Mouse (Mus musculus) G1E (cell line): ENCODE results near the gene Slc16a12. TPM values are rescaled to one million over a fixed set of nuclear protein-coding genes. Genes with fewer than 3 reads are reported as not detected.

ENCODE experiments used
- ATAC-seq: 2 replicates; pipeline ENCODE4 v1.8.0; 2016; ENCODE audit warnings: mild to moderate bottlenecking; ENCODE audit not compliant: insufficient number of reproducible peaks, poor library complexity, low FRiP score, severe bottlenecking; ENCODE audit errors: extremely low read depth
- DNase-seq: peaks from one replicate; pipeline ENCODE4 v3.0.0; 2012; ENCODE audit warnings: low spot score
- H3K27me3 ChIP-seq: 2 replicates; pipeline ENCODE4 v1.6.1; 2012; ENCODE audit warnings: mild to moderate bottlenecking, low read length, inconsistent platforms; ENCODE audit not compliant: insufficient read depth
- H3K36me3 ChIP-seq: replicated peaks from 2 replicates; pipeline ENCODE3; 2012; ENCODE audit warnings: mild to moderate bottlenecking, inconsistent platforms
- H3K4me1 ChIP-seq: 2 replicates; pipeline ENCODE4 v1.6.1; 2012; ENCODE audit warnings: low read depth, low read length, inconsistent platforms, mixed read lengths; ENCODE audit not compliant: insufficient read depth
- H3K4me3 ChIP-seq: 2 replicates; pipeline ENCODE4 v1.5.1; 2012; ENCODE audit warnings: low read depth, mild to moderate bottlenecking, inconsistent platforms, low read length, moderate library complexity, mixed read lengths
- H3K9me3 ChIP-seq: replicated peaks from 2 replicates; pipeline ENCODE4 v1.6.1; 2012; ENCODE audit warnings: inconsistent platforms
- CTCF ChIP-seq: IDR thresholded peaks from 2 replicates; pipeline ENCODE4 v1.5.1; 2012; ENCODE audit warnings: low read depth, low read length, inconsistent platforms, mixed read lengths
- GATA1 ChIP-seq: IDR thresholded peaks from 2 replicates; pipeline ENCODE4 v1.6.1; 2012; ENCODE audit warnings: borderline replicate concordance, low read length, inconsistent platforms, mixed read lengths
- GATA2 ChIP-seq: IDR thresholded peaks from 2 replicates; pipeline ENCODE4 v1.6.1; 2012; ENCODE audit warnings: low read depth, low read length, inconsistent platforms, borderline replicate concordance
- POLR2AphosphoS5 ChIP-seq: IDR thresholded peaks from 2 replicates; pipeline ENCODE4 v1.6.1; 2012; ENCODE audit warnings: low read depth, low read length, inconsistent platforms; ENCODE audit not compliant: insufficient replicate concordance
- TAL1 ChIP-seq: conservative IDR thresholded peaks from 2 replicates; pipeline ENCODE4 v1.6.1; 2012; ENCODE audit warnings: low read depth, low read length, inconsistent platforms, mixed read lengths
- polyA plus RNA-seq: library from polyadenylated mRNA; stranded (reverse); fragments of >175 nt; gene quantifications from 2 replicates; pipeline ENCODE4 v1.2.3, GENCODE M21; 2012
- total RNA-seq, 2 experiments: library from RNA; stranded (forward) in 1 of 2; stranded (reverse) in 1 of 2; fragments of 200-1000 nt in 1 of 2; fragments of >200 nt in 1 of 2; fragmentation: Nextera tagmentation in 1 of 2; gene quantifications; 2 replicates each; pipeline ENCODE4 v1.2.3; 2014 to 2017

The Slc16a12 gene
- total and polyA plus RNA-seq, 3 experiments: 0.11 TPM; not detected in 2

DNA sequence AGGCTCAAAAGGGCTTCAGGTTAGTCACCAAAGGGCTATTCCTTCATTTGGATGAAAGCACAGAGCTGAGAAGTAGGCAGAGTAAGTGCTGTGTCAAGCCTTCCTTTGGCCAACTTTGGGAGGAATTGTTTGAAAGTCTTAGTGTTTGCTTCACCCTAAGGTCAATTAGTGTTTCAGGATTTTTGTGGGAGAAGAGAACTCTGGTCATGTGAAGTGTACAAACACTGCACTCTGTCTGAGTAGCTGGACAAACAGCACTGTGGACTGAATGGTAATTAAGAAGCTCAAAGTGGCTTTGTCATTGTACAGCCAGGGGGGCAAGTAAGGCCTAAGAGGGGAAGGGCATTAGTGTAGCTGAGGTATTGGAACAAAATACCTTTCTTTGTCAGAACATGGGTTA, 115.6 kb downstream of the Slc16a12 start:
- no peak for DNase-seq

GRCm38 (mm10) chr19:34627496-34627895, 119.6 kb downstream of the Slc16a12 start:
- DNase-seq (no peak), ATAC-seq (no peak)
- TF ChIP-seq CTCF: no peak
- TF ChIP-seq TAL1: no peak
- TF ChIP-seq GATA2: no peak
- TF ChIP-seq POLR2AphosphoS5: no peak
- TF ChIP-seq GATA1: no peak

More for the DNA sequence above, 115.6 kb downstream of the Slc16a12 start:
- Histone ChIP-seq H3K27me3 (no peaks in the 10 kb centered on the region), H3K4me1 (no peaks in the 10 kb centered on the region), H3K36me3 (no peaks in the 10 kb centered on the region), H3K4me3 (no peak overlapping the region), H3K9me3 (no peaks in the 10 kb centered on the region)
- no peak for ATAC-seq
- TF ChIP-seq TAL1: no peak
- TF ChIP-seq CTCF: no peak
- TF ChIP-seq POLR2AphosphoS5: no peak
- no peak for TF ChIP-seq GATA2
- no peak for TF ChIP-seq GATA1

DNA sequence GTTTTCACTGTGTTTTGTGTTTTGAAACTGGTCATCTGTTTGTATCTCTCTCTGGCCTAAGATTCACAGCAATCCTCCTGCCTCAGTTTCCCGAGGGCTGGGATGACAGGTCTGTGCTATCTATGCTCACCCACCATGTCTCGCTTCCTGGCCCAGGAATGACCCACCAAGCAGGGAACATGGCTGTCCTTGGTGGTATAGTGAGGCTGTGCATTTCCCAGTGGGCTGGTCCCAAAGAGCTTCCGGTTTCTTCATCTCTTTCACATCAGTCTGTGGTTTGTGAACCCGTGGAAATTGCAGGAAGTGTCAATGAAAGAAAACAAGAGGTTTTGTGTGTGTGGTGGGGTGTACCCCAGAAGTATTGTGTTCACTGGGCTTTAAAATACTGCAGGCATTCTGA, 122.4 kb downstream of the Slc16a12 start:
- ATAC-seq (no peak), DNase-seq (no peak)
- no peak for TF ChIP-seq GATA2
- TF ChIP-seq TAL1: no peak
- TF ChIP-seq CTCF: no peak
- no peak for TF ChIP-seq POLR2AphosphoS5
- no peaks in the 10 kb centered on the region for H3K9me3 ChIP-seq
- H3K4me3 ChIP-seq: no peak overlapping the region
- no peaks in the 10 kb centered on the region for H3K4me1 ChIP-seq
- H3K27me3 ChIP-seq: peaks cover 3% of the 10 kb centered on the region; the same call in 1 of the 2 replicates
- no peaks in the 10 kb centered on the region for H3K36me3 ChIP-seq

More at GRCm38 (mm10) chr19:34627496-34627895, 119.6 kb downstream of the Slc16a12 start:
- Histone ChIP-seq H3K9me3 (no peaks in the 10 kb centered on the region), H3K4me3 (no peak overlapping the region), H3K27me3 (peaks cover 2% of the 10 kb centered on the region; the same call in 1 of the 2 replicates), H3K4me1 (no peaks in the 10 kb centered on the region), H3K36me3 (no peaks in the 10 kb centered on the region)

GRCm38 (mm10) chr19:34623781-34624180, 123.3 kb downstream of the Slc16a12 start:
- Histone ChIP-seq H3K36me3 (no peaks in the 10 kb centered on the region), H3K4me3 (no peak overlapping the region), H3K27me3 (peaks cover 3% of the 10 kb centered on the region; the same call in 1 of the 2 replicates), H3K9me3 (no peaks in the 10 kb centered on the region), H3K4me1 (no peaks in the 10 kb centered on the region)
- ATAC-seq (no peak), DNase-seq (no peak)
- TF ChIP-seq GATA2 (no peak), CTCF (no peak), TAL1 (no peak), POLR2AphosphoS5 (no peak), GATA1 (no peak)

DNA sequence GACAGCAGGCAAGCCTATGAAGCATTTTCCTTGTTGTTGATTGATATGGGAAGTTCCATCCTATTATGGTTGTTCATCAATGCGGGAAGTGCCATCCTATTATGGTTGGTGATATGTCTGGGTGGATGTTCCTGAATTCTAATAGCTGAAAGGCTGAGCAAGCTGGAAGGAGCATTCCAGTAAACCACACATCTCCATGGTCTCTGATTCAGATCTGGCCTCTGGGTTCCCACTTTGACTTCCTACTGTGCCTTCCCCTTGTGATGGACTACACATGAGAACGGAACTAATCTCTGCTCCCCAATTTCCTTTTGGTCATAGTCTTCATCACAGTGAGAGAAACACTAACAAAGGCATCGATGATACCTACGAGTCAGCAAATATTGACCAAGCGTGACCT, 126.2 kb downstream of the Slc16a12 start:
- no peaks in the 10 kb centered on the region for H3K9me3 ChIP-seq
- H3K27me3 ChIP-seq: peaks cover 3% of the 10 kb centered on the region; the same call in 1 of the 2 replicates
- DNase-seq (no peak), ATAC-seq (no peak)
- no peaks in the 10 kb centered on the region for H3K4me1 ChIP-seq
- H3K36me3 ChIP-seq: no peaks in the 10 kb centered on the region
- TF ChIP-seq GATA2 (no peak), TAL1 (no peak), CTCF (no peak), GATA1 (no peak)
- no peak overlapping the region for H3K4me3 ChIP-seq

Other genes with a start within 250 kb of the Slc16a12 start
- gene Lipa, start 219.8 kb downstream of the Slc16a12 start, total RNA-seq (2014; fragmentation: Nextera tagmentation): not detected in 2 replicates
- 0.12 and 0.22 TPM in 2 replicates for gene Lipa, start 219.8 kb downstream of the Slc16a12 start, total RNA-seq (2017)
- gene Lipa, start 219.8 kb downstream of the Slc16a12 start, polyA plus RNA-seq: not detected in 2 replicates
- gene Ifit2, start 196.6 kb downstream of the Slc16a12 start, total RNA-seq (2014; fragmentation: Nextera tagmentation): 0.23 TPM in 1 of 2 replicates, not detected in the other
- 0.33 and 0.35 TPM in 2 replicates for gene Ifit2, start 196.6 kb downstream of the Slc16a12 start, total RNA-seq (2017)
- not detected in 2 replicates for gene Ifit2, start 196.6 kb downstream of the Slc16a12 start, polyA plus RNA-seq
- not detected in 2 replicates for gene Ifit3, start 163.8 kb downstream of the Slc16a12 start, total RNA-seq (2014; fragmentation: Nextera tagmentation)
- 0.60 TPM in 1 of 2 replicates, not detected in the other for gene Ifit3, start 163.8 kb downstream of the Slc16a12 start, total RNA-seq (2017)
- not detected in 2 replicates for gene Ifit3, start 163.8 kb downstream of the Slc16a12 start, polyA plus RNA-seq
- gene Ifit1bl1, start 145.3 kb downstream of the Slc16a12 start, total RNA-seq (2014; fragmentation: Nextera tagmentation): not detected in 2 replicates
- gene Ifit1bl1, start 145.3 kb downstream of the Slc16a12 start, total RNA-seq (2017): 0.44 TPM in 1 of 2 replicates, not detected in the other
- gene Ifit1bl1, start 145.3 kb downstream of the Slc16a12 start, polyA plus RNA-seq: not detected in 2 replicates
- gene Ifit3b, start 139.3 kb downstream of the Slc16a12 start, total RNA-seq (2014; fragmentation: Nextera tagmentation): not detected in 2 replicates
- 0.06 TPM in 1 of 2 replicates, not detected in the other for gene Ifit3b, start 139.3 kb downstream of the Slc16a12 start, total RNA-seq (2017)
- gene Ifit3b, start 139.3 kb downstream of the Slc16a12 start, polyA plus RNA-seq: not detected in 2 replicates
- gene Ifit1bl2, start 106.5 kb downstream of the Slc16a12 start, total RNA-seq (2014; fragmentation: Nextera tagmentation): not detected in 2 replicates
- gene Ifit1bl2, start 106.5 kb downstream of the Slc16a12 start, total RNA-seq (2017): 0.12 and 0.16 TPM in 2 replicates
- gene Ifit1bl2, start 106.5 kb downstream of the Slc16a12 start, polyA plus RNA-seq: not detected in 2 replicates
- gene Ifit1, start 106.4 kb downstream of the Slc16a12 start, total RNA-seq (2014; fragmentation: Nextera tagmentation): not detected in 2 replicates
- gene Ifit1, start 106.4 kb downstream of the Slc16a12 start, total RNA-seq (2017): 0.05 and 0.12 TPM in 2 replicates
- gene Ifit1, start 106.4 kb downstream of the Slc16a12 start, polyA plus RNA-seq: not detected in 2 replicates
- 22.1 and 22.8 TPM in 2 replicates for gene Pank1, start 132.2 kb upstream of the Slc16a12 start, total RNA-seq (2014; fragmentation: Nextera tagmentation)
- 15.3 and 19.9 TPM in 2 replicates for gene Pank1, start 132.2 kb upstream of the Slc16a12 start, total RNA-seq (2017)
- 1.8 and 1.9 TPM in 2 replicates for gene Pank1, start 132.2 kb upstream of the Slc16a12 start, polyA plus RNA-seq
- gene Kif20b, start 175.1 kb upstream of the Slc16a12 start, total RNA-seq (2014; fragmentation: Nextera tagmentation): 157 and 159 TPM in 2 replicates
- 126 and 173 TPM in 2 replicates for gene Kif20b, start 175.1 kb upstream of the Slc16a12 start, total RNA-seq (2017)
- gene Kif20b, start 175.1 kb upstream of the Slc16a12 start, polyA plus RNA-seq: 14.2 and 21.3 TPM in 2 replicates